Comparison of ENCODE assay signal across 13 mouse cellular contexts in genomic region chr3:101355702-101356101, GRCm38 (mm10). TPM values are rescaled to one million over a fixed set of nuclear protein-coding genes. Genes with fewer than 3 reads are reported as not detected.
DNase-seq lines count a peak whose midpoint lies in the region; ATAC-seq and TF ChIP-seq lines count a peak whose summit lies in the region.
"Had no signal": no experiment of that assay in that cellular context is flagged by ENCODE, and none has a peak within 500 bp of the region (broad histone marks: within the 10 kb centered on the region; RNA-seq: fewer than 3 reads in every experiment).

No protein-coding gene starts in this region.

- no peaks in the 10 kb centered on the region for H3K36me3 ChIP-seq in forebrain, embryonic 10.5 days (replicated peaks)
- no peaks in the 10 kb centered on the region for H3K36me3 ChIP-seq in forebrain, embryonic 15.5 days
- H3K36me3 ChIP-seq in lung, embryonic 14.5 days (ENCODE audit: insufficient read depth) = no peaks in the 10 kb centered on the region
- no peaks in the 10 kb centered on the region for H3K36me3 ChIP-seq in lung, postnatal 0 days (ENCODE audit: insufficient read depth, low read length)
- no peaks in the 10 kb centered on the region for H3K36me3 ChIP-seq in heart, postnatal 0 days (replicated peaks; ENCODE audit: control insufficient read depth, insufficient read depth, low read length)
- H3K36me3 ChIP-seq: embryonic facial prominence, embryonic 12.5 days had no signal

- peaks cover 6% of the 10 kb centered on the region; the same call in 1 of the 2 replicates for H3K27me3 ChIP-seq in forebrain, embryonic 10.5 days (ENCODE audit: poor library complexity, severe bottlenecking)
- H3K27me3 ChIP-seq in forebrain, embryonic 15.5 days = no peaks in the 10 kb centered on the region
- no peaks in the 10 kb centered on the region for H3K27me3 ChIP-seq in lung, embryonic 14.5 days (ENCODE audit: insufficient read depth, low read length)
- no peaks in the 10 kb centered on the region for H3K27me3 ChIP-seq in lung, postnatal 0 days (replicated peaks; ENCODE audit: insufficient read depth, low read length)
- no peaks in the 10 kb centered on the region for H3K27me3 ChIP-seq in heart, postnatal 0 days (ENCODE audit: control insufficient read depth, insufficient read depth, low read length)
- H3K27me3 ChIP-seq: embryonic facial prominence, embryonic 12.5 days had no signal

- no peaks in the 10 kb centered on the region for H3K9me3 ChIP-seq in forebrain, embryonic 10.5 days
- no peaks in the 10 kb centered on the region for H3K9me3 ChIP-seq in forebrain, embryonic 15.5 days
- no peaks in the 10 kb centered on the region for H3K9me3 ChIP-seq in lung, embryonic 14.5 days (ENCODE audit: low read depth, low read length)
- no peaks in the 10 kb centered on the region for H3K9me3 ChIP-seq in lung, postnatal 0 days (ENCODE audit: low read length)
- H3K9me3 ChIP-seq in heart, postnatal 0 days (replicated peaks; ENCODE audit: control insufficient read depth, low read length) = no peaks in the 10 kb centered on the region
- H3K9me3 ChIP-seq: embryonic facial prominence, embryonic 12.5 days had no signal

- H3K27ac ChIP-seq in forebrain, embryonic 10.5 days = 0 out of 2 replicates have a peak overlapping the region, but pooled peaks have one; percentile 44
- no peak overlapping the region for H3K27ac ChIP-seq in forebrain, embryonic 15.5 days (replicated peaks)
- H3K27ac ChIP-seq in lung, embryonic 14.5 days (ENCODE audit: low read depth) = no peak overlapping the region
- no peak overlapping the region for H3K27ac ChIP-seq in lung, postnatal 0 days (ENCODE audit: low read length)
- peak overlapping the region; percentile 62 for H3K27ac ChIP-seq in heart, postnatal 0 days (ENCODE audit: low read depth)
- H3K27ac ChIP-seq: embryonic facial prominence, embryonic 12.5 days; hindbrain, embryonic 14.5 days had no signal

- no peak overlapping the region for H3K4me3 ChIP-seq in forebrain, embryonic 10.5 days
- no peak overlapping the region for H3K4me3 ChIP-seq in forebrain, embryonic 15.5 days
- no peak overlapping the region for H3K4me3 ChIP-seq in lung, embryonic 14.5 days (ENCODE audit: low read depth, low read length)
- no peak overlapping the region for H3K4me3 ChIP-seq in lung, postnatal 0 days (ENCODE audit: low read depth, low read length)
- no peak overlapping the region for H3K4me3 ChIP-seq in heart, postnatal 0 days (ENCODE audit: low read depth, low read length)
- H3K4me3 ChIP-seq: embryonic facial prominence, embryonic 12.5 days had no signal

- no peak overlapping the region for H3K9ac ChIP-seq in forebrain, embryonic 15.5 days (replicated peaks)
- H3K9ac ChIP-seq in lung, embryonic 14.5 days = no peak overlapping the region; the same call in 1 of the 2 replicates
- H3K9ac ChIP-seq in lung, postnatal 0 days (replicated peaks; ENCODE audit: low read depth) = no peak overlapping the region
- H3K9ac ChIP-seq in heart, postnatal 0 days (replicated peaks; ENCODE audit: low read depth, low read length) = peak overlapping the region; percentile 37; the same call in 1 of the 2 replicates
- H3K9ac ChIP-seq: embryonic facial prominence, embryonic 12.5 days; hindbrain, embryonic 14.5 days had no signal

- ATAC-seq in forebrain, embryonic 15.5 days (replicated peaks) = no peak
- ATAC-seq in lung, embryonic 14.5 days (ENCODE audit: insufficient read depth) = no peak
- ATAC-seq in lung, postnatal 0 days = no peak
- ATAC-seq in heart, postnatal 0 days (ENCODE audit: insufficient read depth, low read depth) = peak; percentile 64
- peak; percentile 41 for ATAC-seq in megakaryocyte progenitor cell, adult 5-6 weeks (replicated peaks; ENCODE audit: poor library complexity)

- no peak for TF ChIP-seq EP300 in lung, postnatal 0 days (IDR thresholded peaks at IDR 0.05)
- no peak for TF ChIP-seq EP300 in heart, postnatal 0 days (IDR thresholded peaks at IDR 0.05; ENCODE audit: low read depth)

- no peak for DNase-seq in forebrain, embryonic 10.5 days (ENCODE audit: extremely low spot score, low spot score)
- peak; percentile 55 for DNase-seq in lung, embryonic 14.5 days
- DNase-seq in lung, postnatal 0 days (ENCODE audit: low spot score) = no peak
- DNase-seq in heart, postnatal 0 days (ENCODE audit: low spot score) = peak; percentile 72
- no peak for DNase-seq in layer of hippocampus, postnatal 25 days (ENCODE audit: extremely low spot score in 1 of 2, low spot score in 1 of 2)
- DNase-seq in layer of hippocampus, adult 9-10 months (ENCODE audit: low spot score) = no peak
- DNase-seq: adrenal gland, adult 2 months; kidney, adult 18-20 months; thymus, postnatal 4 days had no signal

- no peak for TF ChIP-seq CTCF in lung, embryonic 14.5 days (IDR thresholded peaks at IDR 0.05; ENCODE audit: low read depth)
- no peak for TF ChIP-seq CTCF in lung, postnatal 0 days (IDR thresholded peaks at IDR 0.05)
- TF ChIP-seq CTCF in heart, postnatal 0 days (IDR thresholded peaks at IDR 0.05; ENCODE audit: low read depth) = no peak

- H3K4me1 ChIP-seq in forebrain, embryonic 10.5 days = peaks cover 15% of the 10 kb centered on the region
- H3K4me1 ChIP-seq in forebrain, embryonic 15.5 days = peaks cover 11% of the 10 kb centered on the region
- no peaks in the 10 kb centered on the region; the same call in 1 of the 2 replicates for H3K4me1 ChIP-seq in lung, embryonic 14.5 days (ENCODE audit: insufficient read depth)
- no peaks in the 10 kb centered on the region for H3K4me1 ChIP-seq in lung, postnatal 0 days (ENCODE audit: insufficient read depth, low read depth, low read length)
- peaks cover 19% of the 10 kb centered on the region; the same call in 1 of the 2 replicates for H3K4me1 ChIP-seq in heart, postnatal 0 days (ENCODE audit: control insufficient read depth, insufficient read depth)

- no peak overlapping the region for H3K4me2 ChIP-seq in forebrain, embryonic 15.5 days (replicated peaks)
- H3K4me2 ChIP-seq in lung, embryonic 14.5 days = no peak overlapping the region
- no peak overlapping the region for H3K4me2 ChIP-seq in lung, postnatal 0 days (replicated peaks; ENCODE audit: low read depth, low read length)
- peak overlapping the region; percentile 8; the same call in 1 of the 2 replicates for H3K4me2 ChIP-seq in heart, postnatal 0 days (ENCODE audit: low read depth, low read length)
- H3K4me2 ChIP-seq: embryonic facial prominence, embryonic 12.5 days; hindbrain, embryonic 14.5 days had no signal

- 60% methylated on average over 5 of the region's 5 CpGs for WGBS in forebrain, embryonic 10.5 days
- 71% methylated on average over 5 of the region's 5 CpGs for WGBS in forebrain, embryonic 15.5 days
- 20% methylated on average over 5 of the region's 5 CpGs for WGBS in lung, embryonic 14.5 days
- 40% methylated on average over 5 of the region's 5 CpGs for WGBS in lung, postnatal 0 days
- 20% methylated on average over 5 of the region's 5 CpGs for WGBS in heart, postnatal 0 days

RNA-seq across cellular contexts. Expression of gene Igsf3, which starts 21.2 kb away (rescaled TPM):
- polyA plus RNA-seq in forebrain, embryonic 10.5 days (2016; fragmentation: Nextera tagmentation; extraction: Ambion mirVana) = 24.3 and 25.4 TPM in 2 replicates
- 87.3 and 95.0 TPM in 2 replicates for polyA plus RNA-seq in forebrain, embryonic 15.5 days (2015; fragmentation: Nextera tagmentation; extraction: Ambion mirVana)
- 23.4 and 24.1 TPM in 2 replicates for polyA plus RNA-seq in lung, embryonic 14.5 days (2014; fragmentation: Nextera tagmentation; extraction: Ambion mirVana)
- polyA plus RNA-seq in lung, postnatal 0 days (2015; fragmentation: Nextera tagmentation; extraction: Ambion mirVana) = 16.9 and 17.8 TPM in 2 replicates
- 23.9 and 27.1 TPM in 2 replicates for total RNA-seq in heart, postnatal 0 days (2014; rRNA removed; ENCODE audit: low replicate concordance)
- polyA plus RNA-seq in heart, postnatal 0 days (2015; fragmentation: Nextera tagmentation; extraction: Ambion mirVana) = 16.6 and 18.0 TPM in 2 replicates
- 0.68 and 1.1 TPM in 2 replicates for total RNA-seq in megakaryocyte progenitor cell, adult 5-6 weeks (2015)
- 1.1 and 1.3 TPM in 2 replicates for total RNA-seq in megakaryocyte progenitor cell, adult 5-6 weeks (2017)
- 10 to 100 TPM; 18.8 to 24.3 TPM for total RNA-seq in layer of hippocampus, postnatal 25 days (2021)

Comparison
In these comparisons a context has a peak if more than half of its experiments do, and no peak if none do; other contexts are left out.
1. DNase-seq: peak in lung, embryonic 14.5 days (single experiment) and heart, postnatal 0 days (single experiment); none in forebrain, embryonic 10.5 days (single experiment), lung, postnatal 0 days (single experiment), layer of hippocampus, postnatal 25 days (0 of 2) and layer of hippocampus, adult 9-10 months (single experiment).
2. H3K27ac ChIP-seq: peak in forebrain, embryonic 10.5 days (single experiment) and heart, postnatal 0 days (single experiment); none in forebrain, embryonic 15.5 days (single experiment), lung, embryonic 14.5 days (single experiment) and lung, postnatal 0 days (single experiment).
3. ATAC-seq: peak in heart, postnatal 0 days (single experiment) and megakaryocyte progenitor cell, adult 5-6 weeks (single experiment); none in forebrain, embryonic 15.5 days (single experiment), lung, embryonic 14.5 days (single experiment) and lung, postnatal 0 days (single experiment).